Mouse (Mus musculus) liver, adult 2 months (tissue): ENCODE data around the gene Spint5.

Experiments
- CTCF ChIP-seq: fragments of 200-500 bp; IDR thresholded peaks from 2 replicates; pipeline ENCODE4 v1.5.1; 2011; ENCODE audit warnings: low read depth, low read length, control low read depth
- POLR2A ChIP-seq: fragments of 200-500 bp; IDR thresholded peaks from 2 replicates; pipeline ENCODE4 v1.6.1; 2011; ENCODE audit warnings: low read length, control low read depth; ENCODE audit not compliant: insufficient read depth; ENCODE audit errors: extremely low read depth

DNA sequence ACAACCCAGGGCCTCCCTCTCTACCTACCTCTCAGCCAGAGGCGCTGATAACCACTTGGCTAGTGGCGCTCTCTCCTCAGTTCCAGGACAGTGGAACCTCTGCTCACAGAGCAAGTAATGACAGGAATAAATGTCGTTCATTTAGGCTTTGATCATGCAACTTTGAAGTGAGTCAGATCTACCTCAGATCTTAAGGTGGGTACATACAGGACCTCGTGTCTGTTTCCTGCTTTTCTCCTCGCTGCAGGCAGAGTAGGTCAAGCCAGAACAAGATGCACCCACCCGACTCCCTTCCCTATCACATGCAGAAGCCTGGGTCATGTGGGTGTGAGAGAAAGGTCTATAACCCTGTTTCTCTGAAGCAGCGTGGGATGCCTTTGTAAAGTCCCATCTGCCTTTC is 41.1 kb upstream of the Spint5 start, which contains the start of gene Wfdc11:
- no peak for TF ChIP-seq POLR2A
- no peak for TF ChIP-seq CTCF
